Mouse (Mus musculus) MEL (cell line): ENCODE results near the gene Limk2. TPM values are rescaled to one million over a fixed set of nuclear protein-coding genes. Genes with fewer than 3 reads are reported as not detected.

Source experiments
- DNase-seq: peaks from one replicate; pipeline ENCODE4 v3.0.0; 2011; ENCODE audit warnings: low read depth, low spot score
- H3K27ac ChIP-seq: 2 replicates; pipeline ENCODE4 v1.5.1; 2012; ENCODE audit warnings: low read depth, mild to moderate bottlenecking, control low read depth, low read length, moderate library complexity; ENCODE audit not compliant: control insufficient read depth
- H3K27me3 ChIP-seq, 2 experiments: fragments of 150-350 bp in 1 of 2; sonication (generic) in 1 of 2; 2 replicates each; pipeline ENCODE4 v1.6.1; 2012; ENCODE audit warnings: low read length in 2 of 2, mild to moderate bottlenecking in 2 of 2, improper control_type of control experiment in 1 of 2, moderate library complexity in 1 of 2; ENCODE audit not compliant: insufficient read depth in 2 of 2, control insufficient read depth in 1 of 2
- H3K36me3 ChIP-seq, 2 experiments: 2 replicates each; pipeline ENCODE4 v1.6.1; 2012 to 2014; ENCODE audit warnings: low read length in 2 of 2, improper control_type of control experiment in 1 of 2, inconsistent platforms in 1 of 2, mild to moderate bottlenecking in 1 of 2; ENCODE audit not compliant: insufficient read depth in 2 of 2, control insufficient read depth in 1 of 2
- H3K4me1 ChIP-seq, 2 experiments: fragments of 150-350 bp in 1 of 2; sonication (generic) in 1 of 2; 2 replicates each; pipeline ENCODE4 v1.6.1; 2012; ENCODE audit warnings: low read length in 2 of 2, improper control_type of control experiment in 1 of 2, mild to moderate bottlenecking in 1 of 2; ENCODE audit not compliant: insufficient read depth in 2 of 2, control insufficient read depth in 1 of 2
- H3K4me3 ChIP-seq, 2 experiments: fragments of 150-350 bp in 1 of 2; sonication (generic) in 1 of 2; 2 replicates each; pipeline ENCODE4 v1.5.1; 2012; ENCODE audit warnings: low read depth in 2 of 2, low read length in 2 of 2, mild to moderate bottlenecking in 2 of 2, moderate library complexity in 2 of 2, control low read depth in 1 of 2, improper control_type of control experiment in 1 of 2; ENCODE audit not compliant: control insufficient read depth in 1 of 2, insufficient read depth in 1 of 2
- H3K79me2 ChIP-seq: 2 replicates; pipeline ENCODE4 v1.6.1; 2012; ENCODE audit warnings: mild to moderate bottlenecking, low read length, moderate library complexity; ENCODE audit not compliant: control insufficient read depth, poor library complexity, insufficient read depth
- H3K9ac ChIP-seq: 2 replicates; pipeline ENCODE4 v1.6.1; 2012; ENCODE audit warnings: low read depth, mild to moderate bottlenecking, control low read depth, low read length, moderate library complexity; ENCODE audit not compliant: control insufficient read depth, poor library complexity, severe bottlenecking
- H3K9me3 ChIP-seq: fragments of 150-350 bp; sonication (generic); replicated peaks from 2 replicates; pipeline ENCODE4 v1.6.1; 2012; ENCODE audit warnings: mild to moderate bottlenecking, low read length, improper control_type of control experiment, moderate library complexity; ENCODE audit not compliant: insufficient read depth
- BHLHE40 ChIP-seq: IDR thresholded peaks from 2 replicates; pipeline ENCODE4 v1.6.1; 2012; ENCODE audit warnings: low read depth, mild to moderate bottlenecking, inconsistent platforms, low read length, improper control_type of control experiment, borderline replicate concordance
- CHD1 ChIP-seq: IDR thresholded peaks from 2 replicates; pipeline ENCODE4 v1.6.1; 2012; ENCODE audit warnings: low read depth, mild to moderate bottlenecking, inconsistent platforms, low read length, improper control_type of control experiment
- CHD2 ChIP-seq: IDR thresholded peaks from 2 replicates; pipeline ENCODE4 v1.6.1; 2011; ENCODE audit warnings: low read length, improper control_type of control experiment
- CTCF ChIP-seq, 3 experiments: IDR thresholded peaks in 2 of 3; conservative IDR thresholded peaks in 1 of 3; 2 replicates each; pipeline ENCODE4 v1.5.1; 2011 to 2012; ENCODE audit warnings: low read length in 3 of 3, low read depth in 2 of 3, mild to moderate bottlenecking in 2 of 3, improper control_type of control experiment in 1 of 3, inconsistent platforms in 1 of 3, mixed read lengths in 1 of 3, moderate library complexity in 1 of 3; ENCODE audit not compliant: control insufficient read depth in 1 of 3, insufficient read depth in 1 of 3, poor library complexity in 1 of 3, severe bottlenecking in 1 of 3
- E2F4 ChIP-seq: IDR thresholded peaks from 2 replicates; pipeline ENCODE4 v1.6.1; 2011; ENCODE audit warnings: low read depth, low read length, improper control_type of control experiment, borderline replicate concordance
- EP300 ChIP-seq, 2 experiments: IDR thresholded peaks; 2 replicates each; pipeline ENCODE4 v1.6.1; 2011; ENCODE audit warnings: improper control_type of control experiment in 2 of 2, low read length in 2 of 2, low read depth in 1 of 2, mild to moderate bottlenecking in 1 of 2
- ETS1 ChIP-seq: IDR thresholded peaks from 2 replicates; pipeline ENCODE4 v1.6.1; 2012; ENCODE audit warnings: low read depth, mild to moderate bottlenecking, inconsistent platforms, low read length, improper control_type of control experiment, moderate library complexity
- GATA1 ChIP-seq: IDR thresholded peaks from 2 replicates; pipeline ENCODE4 v1.6.1; 2011; ENCODE audit warnings: low read depth, low read length, improper control_type of control experiment
- HCFC1 ChIP-seq: IDR thresholded peaks from 2 replicates; pipeline ENCODE4 v1.6.1; 2012; ENCODE audit warnings: low read depth, mild to moderate bottlenecking, inconsistent platforms, low read length, improper control_type of control experiment, moderate library complexity
- JUND ChIP-seq: IDR thresholded peaks from 2 replicates; pipeline ENCODE4 v1.6.1; 2011; ENCODE audit warnings: low read depth, mild to moderate bottlenecking, improper control_type of control experiment, low read length
- KAT2A ChIP-seq: conservative IDR thresholded peaks from 2 replicates; pipeline ENCODE4 v1.6.1; 2012; ENCODE audit warnings: low read depth, low read length, improper control_type of control experiment, inconsistent platforms
- MAZ ChIP-seq: IDR thresholded peaks from 2 replicates; pipeline ENCODE4 v1.6.1; 2012; ENCODE audit warnings: low read depth, mild to moderate bottlenecking, inconsistent platforms, low read length, improper control_type of control experiment
- MEF2A ChIP-seq: IDR thresholded peaks from 2 replicates; pipeline ENCODE4 v1.6.1; 2014; ENCODE audit warnings: low read depth, mild to moderate bottlenecking, inconsistent platforms, low read length, improper control_type of control experiment; ENCODE audit not compliant: poor library complexity, insufficient replicate concordance, severe bottlenecking; ENCODE audit errors: extremely low read depth
- MXI1 ChIP-seq: IDR thresholded peaks from 2 replicates; pipeline ENCODE4 v1.6.1; 2011; ENCODE audit warnings: mild to moderate bottlenecking, low read depth, low read length, improper control_type of control experiment
- MYC ChIP-seq: IDR thresholded peaks from 2 replicates; pipeline ENCODE4 v1.6.1; 2011; ENCODE audit warnings: low read depth, mild to moderate bottlenecking, low read length, improper control_type of control experiment, moderate library complexity
- NELFE ChIP-seq: IDR thresholded peaks from 2 replicates; pipeline ENCODE4 v1.6.1; 2011; ENCODE audit warnings: low read depth, low read length, improper control_type of control experiment
- POLR2A ChIP-seq, 2 experiments: IDR thresholded peaks; 2 replicates each; pipeline ENCODE4 v1.6.1; 2011 to 2012; ENCODE audit warnings: low read length in 2 of 2, mild to moderate bottlenecking in 2 of 2, control low read depth in 1 of 2, improper control_type of control experiment in 1 of 2, low read depth in 1 of 2, moderate library complexity in 1 of 2; ENCODE audit not compliant: control insufficient read depth in 1 of 2, insufficient read depth in 1 of 2, poor library complexity in 1 of 2
- POLR2AphosphoS2 ChIP-seq: IDR thresholded peaks from 2 replicates; pipeline ENCODE4 v1.6.1; 2011; ENCODE audit warnings: low read length, improper control_type of control experiment
- POLR2AphosphoS5 ChIP-seq: IDR thresholded peaks from 2 replicates; pipeline ENCODE4 v1.6.1; 2012; ENCODE audit warnings: low read depth, borderline replicate concordance, mild to moderate bottlenecking, inconsistent platforms, low read length, moderate library complexity, mixed read lengths
- RAD21 ChIP-seq: IDR thresholded peaks from 2 replicates; pipeline ENCODE4 v1.6.1; 2011; ENCODE audit warnings: mild to moderate bottlenecking, low read depth, low read length, improper control_type of control experiment
- SIN3A ChIP-seq: IDR thresholded peaks from 2 replicates; pipeline ENCODE4 v1.6.1; 2012; ENCODE audit warnings: low read length, improper control_type of control experiment, inconsistent platforms
- TAL1 ChIP-seq: IDR thresholded peaks from 2 replicates; pipeline ENCODE4 v1.6.1; 2012; ENCODE audit warnings: mild to moderate bottlenecking, inconsistent platforms, low read length, moderate library complexity, mixed read lengths
- TBP ChIP-seq: IDR thresholded peaks from 2 replicates; pipeline ENCODE4 v1.8.0; 2011; ENCODE audit warnings: low read depth, low read length, improper control_type of control experiment
- UBTF ChIP-seq: IDR thresholded peaks from 2 replicates; pipeline ENCODE4 v1.6.1; 2012; ENCODE audit warnings: low read depth, mild to moderate bottlenecking, inconsistent platforms, low read length, improper control_type of control experiment, moderate library complexity, borderline replicate concordance; ENCODE audit not compliant: insufficient read depth
- ZC3H11A ChIP-seq: IDR thresholded peaks from 2 replicates; pipeline ENCODE4 v1.6.1; 2012; ENCODE audit warnings: low read depth, mild to moderate bottlenecking, inconsistent platforms, low read length, improper control_type of control experiment
- polyA plus RNA-seq, 2 experiments: library from polyadenylated mRNA; stranded (reverse) in 1 of 2; unstranded in 1 of 2; fragments of >175 nt in 1 of 2; fragments of >200 nt in 1 of 2; gene quantifications; 2 replicates each; pipeline versions ENCODE4 v1.2.1 to v1.2.4; 2012; ENCODE audit warnings: low replicate concordance in 2 of 2, low read depth in 1 of 2; ENCODE audit not compliant: insufficient read length in 2 of 2, insufficient read depth in 1 of 2, missing spikeins in 1 of 2
- total RNA-seq: library from RNA; depleted of rRNA; stranded (reverse); fragments of 300-350 nt; gene quantifications from 2 replicates; pipeline ENCODE4 v1.2.3, GENCODE M21; 2012

Gene Limk2
- total and polyA plus RNA-seq, 3 experiments = 19.6 to 29.1 TPM; not detected in 1

- H3K27me3 ChIP-seq = no peaks in the 10 kb centered on the region
- no peak overlapping the region for H3K9ac ChIP-seq
- no peak overlapping the region for H3K4me3 ChIP-seq
- TF ChIP-seq POLR2AphosphoS5 (no peak), GATA1 (no peak), MEF2A (no peak), CHD1 (no peak), BHLHE40 (no peak), TBP (no peak), ZC3H11A (no peak), CHD2 (no peak), UBTF (no peak), TAL1 (no peak), CTCF (IDR thresholded peaks at IDR 0.05 in 2 of 3, conservative IDR thresholded peaks at IDR 0.05 in 1 of 3; ENCODE audit: control insufficient read depth in 1 of 3, insufficient read depth in 1 of 3, low read depth in 2 of 3, low read length in 3 of 3, poor library complexity in 1 of 3, severe bottlenecking in 1 of 3) (no peak), POLR2AphosphoS2 (no peak), POLR2A (IDR thresholded peaks at IDR 0.05; ENCODE audit: control insufficient read depth in 1 of 2, insufficient read depth in 1 of 2, low read depth in 1 of 2, low read length in 2 of 2, poor library complexity in 1 of 2) (no peak), MXI1 (no peak)
- no peak for DNase-seq
- H3K79me2 ChIP-seq = no peaks in the 10 kb centered on the region
- H3K36me3 ChIP-seq = peaks cover 0 to 11% of the 10 kb centered on the region in 2 experiments; a peak in 2 of 4 replicates
- H3K9me3 ChIP-seq = no peaks in the 10 kb centered on the region
- no peak overlapping the region for H3K27ac ChIP-seq
- H3K4me1 ChIP-seq = peaks cover 0 to 2% of the 10 kb centered on the region in 2 experiments; a peak in 2 of 4 replicates
These were observed 12.9 kb downstream of the Limk2 start for GRCm38 (mm10) chr11:3396091-3396490.

- Histone ChIP-seq H3K4me1 (peaks cover 0 to 2% of the 10 kb centered on the region in 2 experiments; a peak in 1 of 4 replicates), H3K9me3 (no peaks in the 10 kb centered on the region), H3K36me3 (peaks cover 0 to 7% of the 10 kb centered on the region in 2 experiments; a peak in 2 of 4 replicates), H3K79me2 (no peaks in the 10 kb centered on the region), H3K27ac (no peak overlapping the region), H3K9ac (no peak overlapping the region), H3K4me3 (no peak overlapping the region), H3K27me3 (no peaks in the 10 kb centered on the region)
- TF ChIP-seq SIN3A (no peak), UBTF (no peak), RAD21 (no peak), TAL1 (no peak), E2F4 (no peak), MXI1 (no peak), MAZ (no peak), GATA1 (no peak), ZC3H11A (no peak), BHLHE40 (no peak), JUND (no peak), EP300 (IDR thresholded peaks at IDR 0.05; ENCODE audit: low read depth in 1 of 2, low read length in 2 of 2) (no peak), HCFC1 (no peak), MYC (no peak), ETS1 (no peak), NELFE (no peak), KAT2A (no peak)
- no peak for DNase-seq
These were observed 14.5 kb downstream of the Limk2 start for GRCm38 (mm10) chr11:3394520-3394919.
